Mouse (Mus musculus): ENCODE results near the gene Arhgap10. TPM values are rescaled to one million over a fixed set of nuclear protein-coding genes. Genes with fewer than 3 reads are reported as not detected.

Gene Arhgap10
- polyA plus RNA-seq, 1 experiment from 2014 or later = 34.1 TPM

GRCm38 (mm10) chr8:77215191-77215590 is 302.6 kb downstream of the Arhgap10 start:
- Histone ChIP-seq H3K36me3 (no peaks in the 10 kb centered on the region), H3K4me3 (replicated peaks) (no peak overlapping the region), H3K4me2 (no peak overlapping the region), H3K9ac (no peak overlapping the region), H3K27me3 (no peaks in the 10 kb centered on the region), H3K4me1 (peaks cover 3% of the 10 kb centered on the region; the same call in 1 of the 2 replicates), H3K27ac (no peak overlapping the region), H3K9me3 (replicated peaks) (no peaks in the 10 kb centered on the region)
- ATAC-seq (replicated peaks; ENCODE audit: low FRiP score) = no peak
- WGBS = 80% methylated on average over 6 of the region's 6 CpGs

- 44% methylated on average over 8 of the region's 8 CpGs for WGBS
- no peaks in the 10 kb centered on the region for H3K27me3 ChIP-seq
- peaks cover 3% of the 10 kb centered on the region; the same call in 1 of the 2 replicates for H3K4me1 ChIP-seq
- no peaks in the 10 kb centered on the region for H3K36me3 ChIP-seq
- peak overlapping the region; percentile 20; the same call in 1 of the 2 replicates for H3K27ac ChIP-seq
- no peak overlapping the region for H3K9ac ChIP-seq
- H3K9me3 ChIP-seq (replicated peaks) = no peaks in the 10 kb centered on the region
- H3K4me3 ChIP-seq (replicated peaks) = no peak overlapping the region
- no peak for ATAC-seq (replicated peaks; ENCODE audit: low FRiP score)
- H3K4me2 ChIP-seq = 0 out of 2 replicates have a peak overlapping the region, but pooled peaks have one; percentile 15
Measured at GRCm38 (mm10) chr8:77214665-77215064, 303.1 kb downstream of the Arhgap10 start.

- Histone ChIP-seq H3K27me3 (no peaks in the 10 kb centered on the region), H3K4me3 (replicated peaks) (no peak overlapping the region), H3K9me3 (replicated peaks) (no peaks in the 10 kb centered on the region), H3K36me3 (no peaks in the 10 kb centered on the region), H3K27ac (no peak overlapping the region), H3K9ac (no peak overlapping the region), H3K4me2 (no peak overlapping the region), H3K4me1 (peaks cover 3% of the 10 kb centered on the region; the same call in 1 of the 2 replicates)
- peak; percentile 56; the same call in 1 of the 2 replicates for ATAC-seq (replicated peaks; ENCODE audit: low FRiP score)
- 43% methylated on average over 3 of the region's 3 CpGs for WGBS
Measured at GRCm38 (mm10) chr8:77213893-77214464, 303.8 kb downstream of the Arhgap10 start.

- H3K9ac ChIP-seq = no peak overlapping the region
- 89% methylated on average over 3 of the region's 3 CpGs for WGBS
Measured at GRCm38 (mm10) chr8:77209297-77209696, 308.5 kb downstream of the Arhgap10 start.

More at GRCm38 (mm10) chr8:77209297-77209696, 308.5 kb downstream of the Arhgap10 start:
- Histone ChIP-seq H3K27me3 (no peaks in the 10 kb centered on the region), H3K9me3 (replicated peaks) (no peaks in the 10 kb centered on the region), H3K27ac (no peak overlapping the region), H3K4me1 (no peaks in the 10 kb centered on the region), H3K36me3 (no peaks in the 10 kb centered on the region), H3K4me3 (replicated peaks) (no peak overlapping the region), H3K4me2 (no peak overlapping the region)
- no peak for ATAC-seq (replicated peaks; ENCODE audit: low FRiP score)

Other genes starting within 250 kb of the Arhgap10 start
- 19.6 and 21.1 TPM in 2 replicates for gene Prmt9, start 31.4 kb upstream of the Arhgap10 start, polyA plus RNA-seq (2015; fragmentation: Nextera tagmentation; extraction: Ambion mirVana)
- gene Tmem184c, start 92.7 kb upstream of the Arhgap10 start, polyA plus RNA-seq (2015; fragmentation: Nextera tagmentation; extraction: Ambion mirVana) = 37.3 and 38.5 TPM in 2 replicates
- gene Ednra, start 206.5 kb upstream of the Arhgap10 start, polyA plus RNA-seq (2015; fragmentation: Nextera tagmentation; extraction: Ambion mirVana) = 27.8 and 30.5 TPM in 2 replicates

Measured in kidney, embryonic 15.5 days (tissue).